Mouse (Mus musculus) liver, embryonic 12.5 days (tissue): ENCODE results near the gene Gm21783. TPM values are rescaled to one million over a fixed set of nuclear protein-coding genes. Genes with fewer than 3 reads are reported as not detected.
"Not testable (repeated sequence)": the region's sequence is repeated elsewhere in the genome, so short reads cannot be mapped to it uniquely, and the experiment has no call there.

Source experiments
- ATAC-seq: fragments of 200-750 bp; cut with Nextera tagmentation; 2 replicates; pipeline ENCODE4 v1.8.0; 2017; ENCODE audit warnings: moderate number of reproducible peaks, mild to moderate bottlenecking, moderate library complexity
- H3K27ac ChIP-seq: fragments of 300-500 bp; sonication (generic); 2 replicates; pipeline ENCODE4 v1.5.1; 2016; ENCODE audit warnings: mild to moderate bottlenecking
- H3K27me3 ChIP-seq: fragments of 300-500 bp; sonication (generic); replicated peaks from 2 replicates; pipeline ENCODE4 v1.6.1; 2016; ENCODE audit warnings: mild to moderate bottlenecking, moderate library complexity
- H3K36me3 ChIP-seq: fragments of 300-500 bp; sonication (generic); 2 replicates; pipeline ENCODE4 v1.6.1; 2016; ENCODE audit warnings: mild to moderate bottlenecking, moderate library complexity
- H3K4me1 ChIP-seq: fragments of 300-500 bp; sonication (generic); 2 replicates; pipeline ENCODE4 v1.6.1; 2016
- H3K4me2 ChIP-seq: fragments of 300-500 bp; sonication (generic); 2 replicates; pipeline ENCODE4 v1.6.1; 2016; ENCODE audit warnings: mild to moderate bottlenecking, moderate library complexity
- H3K4me3 ChIP-seq: fragments of 300-500 bp; sonication (generic); 2 replicates; pipeline ENCODE4 v1.5.1; 2016; ENCODE audit warnings: mild to moderate bottlenecking, moderate library complexity
- H3K9ac ChIP-seq: fragments of 300-500 bp; sonication (generic); 2 replicates; pipeline ENCODE4 v1.6.1; 2016; ENCODE audit warnings: mild to moderate bottlenecking, moderate library complexity
- H3K9me3 ChIP-seq: fragments of 300-500 bp; sonication (generic); replicated peaks from 2 replicates; pipeline ENCODE4 v1.6.1; 2016; ENCODE audit warnings: mild to moderate bottlenecking, moderate library complexity
- WGBS: fragments of 180-500 bp; shearing (Covaris S2); methylation state at CpG from one replicate; pipeline ENCODE4 v1.1.7; 2016; ENCODE audit not compliant: insufficient replicate concordance; 5-methylcytosine and 5-hydroxymethylcytosine counted together
- polyA plus RNA-seq: library from polyadenylated mRNA; unstranded; fragments of >200 nt; fragmentation: Nextera tagmentation; extraction: Ambion mirVana; gene quantifications from 2 replicates; pipeline ENCODE4 v1.2.1, GENCODE M21; 2016

The Gm21783 gene
- not detected in 2 replicates for polyA plus RNA-seq

- WGBS, result no CpG with 5 or more reads among the region's 1 CpGs
- not testable (repeated sequence) for H3K9ac ChIP-seq, ATAC-seq
Measured at GRCm38 (mm10) chrY:44981163-44981562, at the start of gene Gm21783. Gene Gm21783 (minus strand): TSS chrY:44981263.

More at GRCm38 (mm10) chrY:44981163-44981562, at the start of gene Gm21783:
- not testable (repeated sequence) for H3K4me1 ChIP-seq, H3K9me3 ChIP-seq, H3K4me2 ChIP-seq, H3K27me3 ChIP-seq, H3K4me3 ChIP-seq, H3K27ac ChIP-seq, H3K36me3 ChIP-seq
